Mouse (Mus musculus) embryonic fibroblast, embryonic 13.5 days (primary cell): ENCODE data around the gene Tsen34.
"Not testable (repeated sequence)": the region's sequence is repeated elsewhere in the genome, so short reads cannot be mapped to it uniquely, and the experiment has no call there.

Experiments
- CTCF ChIP-seq: IDR thresholded peaks from 2 replicates; pipeline ENCODE4 v1.5.1; 2011; ENCODE audit warnings: mild to moderate bottlenecking, control low read depth, low read length, moderate library complexity, borderline replicate concordance; ENCODE audit not compliant: insufficient read depth
- POLR2A ChIP-seq: IDR thresholded peaks from 2 replicates; pipeline ENCODE4 v1.6.1; 2011; ENCODE audit warnings: low read depth, mild to moderate bottlenecking, control low read depth, low read length, moderate library complexity

DNA sequence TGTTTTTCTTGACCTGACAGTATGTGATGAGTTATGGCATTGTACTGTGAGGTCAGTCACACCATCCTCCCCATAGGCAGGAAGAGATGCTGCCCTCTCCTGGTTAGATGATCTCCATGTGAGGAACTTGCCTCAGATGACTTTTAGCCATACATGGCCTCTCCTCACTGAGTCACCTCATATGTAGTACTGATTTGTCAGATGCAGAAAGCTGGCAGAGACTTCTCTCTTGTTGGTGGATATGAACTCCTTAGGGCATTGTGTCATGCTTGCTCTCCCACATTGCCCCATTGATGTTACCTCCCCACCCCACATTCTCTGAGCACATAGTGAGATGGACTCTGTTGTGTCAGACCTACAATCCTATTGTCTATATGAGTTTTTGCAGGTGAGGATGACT is 32.8 kb downstream of the Tsen34 start:
- not testable (repeated sequence) for TF ChIP-seq POLR2A, CTCF
